Mouse (Mus musculus) cerebellum, postnatal 36 days (tissue): ENCODE measurements around the gene Lypd6b.

Experiments used
- DNase-seq, 2 experiments: peaks; one replicate each; pipeline ENCODE4 v3.0.0; 2021 to 2022; ENCODE audit warnings: mixed read lengths in 2 of 2

Gene Lypd6b

GRCm38 (mm10) chr2:49880507-49880906, 93.0 kb downstream of the Lypd6b start:
- DNase-seq = no peak

DNA sequence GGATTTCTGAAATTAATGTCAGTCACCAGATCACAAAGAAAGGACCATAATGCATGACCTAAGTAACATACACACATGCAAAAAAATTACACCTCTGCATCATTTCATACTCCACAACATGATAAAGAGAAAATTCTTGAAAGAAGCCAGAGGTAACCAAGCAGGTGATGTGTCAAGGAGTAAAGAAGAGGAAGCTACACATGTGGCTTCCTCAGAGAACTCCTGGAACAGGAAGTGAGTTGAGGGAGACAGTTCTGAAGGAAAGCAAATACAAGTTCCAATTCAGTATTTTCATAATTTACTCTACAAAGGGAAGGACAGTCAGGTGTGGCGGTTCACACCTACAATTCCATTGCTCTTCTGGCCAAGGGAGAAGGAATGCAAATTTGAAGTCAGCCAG, 93.5 kb downstream of the Lypd6b start:
- no peak for DNase-seq

- DNase-seq = no peak
Observed at GRCm38 (mm10) chr2:49882461-49882860, 95.0 kb downstream of the Lypd6b start.

- DNase-seq = no peak
Observed at GRCm38 (mm10) chr2:49883990-49884389, 96.5 kb downstream of the Lypd6b start.

GRCm38 (mm10) chr2:49886209-49886608, 98.7 kb downstream of the Lypd6b start:
- no peak for DNase-seq

DNA sequence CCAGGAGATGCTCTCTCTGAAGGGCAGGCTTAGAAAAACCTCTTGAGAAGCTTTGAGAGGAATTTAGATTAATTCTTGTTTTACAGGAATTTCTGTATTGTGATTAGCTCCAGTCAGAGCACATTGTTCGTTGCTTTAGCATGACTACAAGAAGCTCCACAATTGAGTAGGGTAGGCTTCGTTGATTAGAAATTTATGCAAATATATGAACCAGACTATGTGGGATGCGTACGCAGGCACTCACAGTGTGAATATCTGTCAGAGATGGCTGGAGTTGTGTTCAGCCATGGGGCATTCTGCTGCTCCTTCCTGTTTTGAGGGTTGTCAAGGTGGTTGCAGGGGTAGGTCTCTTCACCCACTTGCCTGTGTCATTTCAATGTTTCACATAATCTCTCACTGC, 100.9 kb downstream of the Lypd6b start:
- DNase-seq = no peak

GRCm38 (mm10) chr2:49890727-49891126, 103.2 kb downstream of the Lypd6b start:
- no peak for DNase-seq

- DNase-seq = no peak
Observed at GRCm38 (mm10) chr2:49909838-49910407, 122.4 kb downstream of the Lypd6b start.

DNA sequence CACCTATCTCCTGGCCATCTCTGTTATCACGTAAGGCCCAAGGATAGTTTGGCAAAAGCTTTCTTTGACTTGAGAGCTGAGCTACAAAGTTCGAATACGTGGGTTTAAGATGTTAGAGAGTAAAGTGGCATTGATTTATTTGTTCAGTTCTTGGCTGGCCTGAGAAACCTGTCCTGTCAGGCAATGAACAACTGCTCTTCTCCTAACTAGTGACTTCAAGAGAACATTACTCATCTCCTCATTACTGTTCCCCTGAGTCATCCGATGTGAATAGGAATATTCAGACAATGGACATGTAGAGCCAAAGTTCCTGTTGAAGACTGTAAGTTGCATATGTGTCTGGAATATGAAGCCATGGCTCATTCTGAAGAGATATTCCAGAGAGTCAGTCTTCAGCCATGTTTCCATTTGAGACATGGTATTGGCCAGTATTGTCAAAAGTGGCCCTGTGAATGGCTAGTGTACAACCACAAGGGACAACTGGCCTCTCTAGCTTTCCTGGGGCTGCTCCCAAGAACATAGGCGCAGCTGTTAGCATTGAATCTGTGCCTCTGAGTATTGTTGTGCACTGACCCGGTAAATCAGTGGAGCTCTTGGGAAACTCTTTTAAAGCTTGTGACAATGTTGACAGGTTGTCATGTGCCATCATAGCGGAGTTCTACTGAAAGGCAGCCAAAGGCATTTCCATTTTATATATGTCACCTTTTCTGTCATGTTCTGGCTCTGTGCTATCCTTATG, 124.0 kb downstream of the Lypd6b start:
- DNase-seq = no peak

GRCm38 (mm10) chr2:49912261-49912895, 124.9 kb downstream of the Lypd6b start:
- DNase-seq = no peak

GRCm38 (mm10) chr2:49917489-49917888, 130.0 kb downstream of the Lypd6b start:
- no peak for DNase-seq

DNA sequence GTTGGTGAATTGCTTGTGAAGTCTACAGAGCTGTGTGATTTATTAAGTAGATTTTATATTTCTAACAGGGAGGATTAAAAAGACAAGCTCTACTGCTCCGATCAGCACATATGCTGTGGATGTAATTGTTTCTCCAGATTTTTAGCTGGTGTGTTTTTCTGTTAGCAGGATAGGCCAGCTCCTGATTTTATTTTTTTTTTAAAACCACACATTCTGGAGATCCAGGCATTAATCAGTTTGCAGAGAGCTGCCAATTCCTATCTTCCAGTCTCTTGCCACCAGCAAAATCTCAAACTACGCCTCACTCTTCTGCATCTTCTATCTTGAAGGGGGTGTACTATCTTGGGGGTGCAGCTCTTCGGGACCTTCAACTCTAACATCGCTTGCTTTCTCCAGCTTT, 130.6 kb downstream of the Lypd6b start:
- no peak for DNase-seq

DNA sequence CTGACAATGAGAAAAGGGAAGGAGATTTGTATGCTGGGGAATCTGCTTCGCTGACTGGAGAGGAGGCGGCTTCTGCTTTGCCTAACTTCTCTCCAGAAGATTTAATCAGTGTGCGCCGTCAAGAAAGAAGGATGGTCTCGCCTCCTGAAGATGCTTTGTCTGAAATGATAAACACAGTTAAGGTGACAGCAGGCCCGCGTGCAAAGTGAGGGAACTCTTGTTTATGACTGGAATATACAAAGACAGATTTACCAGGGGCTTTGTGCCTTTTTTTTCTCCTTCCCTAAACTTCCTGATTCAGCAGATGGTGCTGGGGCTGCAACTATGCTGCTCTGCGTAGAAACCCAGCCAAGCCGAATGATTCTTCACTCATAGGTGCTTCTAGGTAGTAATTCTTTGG, 131.2 kb downstream of the Lypd6b start:
- DNase-seq = no peak

DNA sequence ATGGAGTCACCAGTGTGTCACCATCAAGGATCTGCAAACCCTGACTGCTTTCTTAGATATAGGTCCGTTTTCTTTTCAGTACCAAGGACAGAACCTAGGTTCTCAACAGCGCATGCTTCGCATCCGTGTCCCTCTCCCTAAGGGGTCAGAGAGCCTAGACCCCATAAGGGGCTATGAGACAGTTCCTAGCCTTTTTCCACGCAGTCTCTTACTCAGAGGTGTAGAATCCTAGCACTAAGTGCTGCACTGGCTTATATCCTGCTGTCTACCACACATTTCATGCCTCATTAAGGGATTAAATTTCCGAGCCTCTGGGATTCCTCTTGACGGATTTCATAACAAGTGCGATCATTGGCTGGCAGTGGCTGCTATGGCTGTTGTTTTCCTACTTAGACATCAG, 134.5 kb downstream of the Lypd6b start:
- no peak for DNase-seq

DNA sequence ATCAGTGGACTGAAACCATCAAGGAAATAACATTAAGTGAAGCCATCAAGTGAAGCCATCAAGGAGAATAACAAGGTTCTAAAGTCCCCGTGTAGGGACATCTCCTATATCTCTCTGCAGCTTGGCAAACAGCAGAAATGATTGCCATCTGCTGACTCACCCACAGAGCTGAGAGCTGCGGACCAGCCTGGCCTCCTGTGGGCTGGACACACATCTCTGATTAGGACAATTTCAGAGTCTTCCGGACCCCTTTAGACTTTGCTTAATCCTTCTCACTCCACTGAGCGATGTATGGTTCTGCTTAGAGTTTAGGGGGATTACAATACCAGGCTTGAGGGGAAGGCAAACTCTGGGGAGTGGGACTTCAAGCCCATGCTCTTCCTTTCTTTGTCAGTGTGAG, 135.3 kb downstream of the Lypd6b start:
- no peak for DNase-seq

DNA sequence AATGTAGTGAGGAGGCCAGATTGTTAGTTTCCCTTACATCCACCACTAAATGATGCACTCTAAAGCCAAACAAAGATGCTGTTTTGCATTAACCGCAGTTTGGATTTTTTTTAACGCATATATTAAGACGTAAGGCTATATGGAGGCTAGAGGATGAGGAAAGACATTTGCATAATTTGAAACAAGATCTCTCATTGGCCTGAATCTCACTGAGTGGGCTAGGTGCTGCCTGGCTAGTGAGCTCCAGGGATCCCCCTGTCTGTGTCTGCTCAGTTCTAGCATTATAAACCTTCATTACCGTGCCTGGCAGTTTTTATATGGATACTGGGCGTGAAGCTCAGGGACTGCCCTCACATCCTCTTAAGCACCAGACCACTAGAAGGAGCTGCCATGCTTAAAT, 138.7 kb downstream of the Lypd6b start:
- no peak for DNase-seq

- no peak for DNase-seq
Observed at GRCm38 (mm10) chr2:49927362-49927761, 139.9 kb downstream of the Lypd6b start.

- no peak for DNase-seq
Observed at GRCm38 (mm10) chr2:49929931-49930330, 142.4 kb downstream of the Lypd6b start.

GRCm38 (mm10) chr2:49937621-49938020, 150.1 kb downstream of the Lypd6b start:
- no peak for DNase-seq

GRCm38 (mm10) chr2:49938246-49938645, 150.8 kb downstream of the Lypd6b start:
- DNase-seq = no peak

DNA sequence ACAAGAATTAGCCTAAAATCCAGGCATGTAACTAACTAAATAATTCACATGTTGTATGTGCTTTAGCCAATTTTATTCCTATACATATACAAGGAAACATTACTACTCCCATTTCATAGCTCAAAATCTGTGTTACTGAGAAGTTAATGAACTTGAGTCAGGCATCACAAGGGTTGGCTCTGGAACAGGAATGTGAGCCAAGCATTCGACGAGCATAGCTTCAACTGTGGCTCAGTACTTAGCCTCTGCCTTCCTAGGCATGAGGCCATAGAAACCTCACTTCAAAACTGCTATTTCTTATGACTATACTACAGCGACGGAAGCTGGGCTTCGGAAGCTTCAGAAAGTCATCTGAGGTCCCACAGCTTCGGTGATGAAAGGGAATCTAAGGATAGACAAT, 152.9 kb downstream of the Lypd6b start:
- DNase-seq = no peak

DNA sequence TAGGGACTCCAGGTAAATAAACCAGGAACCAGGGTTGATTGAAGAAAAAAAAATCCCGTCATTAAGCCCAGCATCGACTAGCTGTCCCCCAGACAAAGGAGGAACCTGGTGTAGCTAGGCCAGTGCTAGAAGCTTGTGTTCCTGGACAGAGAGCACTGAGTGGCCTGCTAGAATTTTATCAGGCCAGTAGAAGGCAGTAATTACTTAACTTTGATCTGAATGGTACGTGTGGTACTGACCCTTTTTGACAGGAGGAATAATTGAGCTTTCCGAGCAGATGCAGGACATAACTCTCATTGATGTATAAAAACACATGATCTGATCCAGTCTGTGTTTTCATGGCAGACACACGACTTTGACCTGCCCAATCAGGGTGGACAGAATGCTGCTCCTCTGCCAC, 154.6 kb downstream of the Lypd6b start:
- no peak for DNase-seq

DNA sequence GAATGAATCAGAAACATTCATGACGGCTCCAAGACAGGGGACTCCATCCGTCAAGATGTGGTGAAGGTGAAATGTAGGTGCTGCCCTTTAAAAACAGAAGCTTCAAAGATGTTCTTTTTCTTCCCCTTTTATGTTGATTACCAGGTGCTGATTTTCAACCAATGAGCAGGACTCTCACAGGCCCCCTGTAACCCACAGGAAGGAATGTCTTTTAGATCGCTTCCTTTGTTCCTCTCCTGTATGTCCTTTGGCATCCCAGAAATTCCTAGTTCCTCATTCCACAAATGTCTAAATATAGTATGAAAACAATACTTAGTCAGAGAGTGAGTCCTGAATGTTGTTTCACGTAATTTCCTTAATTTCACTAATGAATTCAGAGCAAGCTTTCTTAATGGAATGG, 164.2 kb downstream of the Lypd6b start:
- DNase-seq = no peak

- no peak for DNase-seq
Observed at GRCm38 (mm10) chr2:49952632-49953293, 165.3 kb downstream of the Lypd6b start.
